Mouse (Mus musculus) forebrain, embryonic 11.5 days (tissue): Measurements from ENCODE around the gene Serpinb11. TPM values are rescaled to one million over a fixed set of nuclear protein-coding genes. Genes with fewer than 3 reads are reported as not detected.

ENCODE experiments used
- ATAC-seq: fragments of 200-750 bp; cut with Nextera tagmentation; replicated peaks from 2 replicates; pipeline ENCODE4 v1.8.0; 2017; ENCODE audit warnings: moderate TSS enrichment; ENCODE audit not compliant: low FRiP score
- DNase-seq: peaks from one replicate; pipeline ENCODE4 v3.0.0-alpha.2; 2017; ENCODE audit warnings: low spot score
- H3K27ac ChIP-seq: fragments of 300-500 bp; sonication (generic); 2 replicates; pipeline ENCODE4 v1.5.1; 2014; ENCODE audit warnings: low read depth, low read length
- H3K27me3 ChIP-seq: fragments of 300-500 bp; sonication (generic); 2 replicates; pipeline ENCODE4 v1.6.1; 2014; ENCODE audit warnings: mild to moderate bottlenecking, low read length, mixed read lengths; ENCODE audit not compliant: control insufficient read depth, insufficient read depth
- H3K36me3 ChIP-seq: fragments of 300-500 bp; sonication (generic); 2 replicates; pipeline ENCODE4 v1.6.1; 2014; ENCODE audit warnings: mild to moderate bottlenecking, low read length, moderate library complexity, mixed read lengths; ENCODE audit not compliant: control insufficient read depth, insufficient read depth
- H3K4me1 ChIP-seq: fragments of 300-500 bp; sonication (generic); replicated peaks from 2 replicates; pipeline ENCODE4 v1.6.1; 2014; ENCODE audit warnings: low read length, mixed read lengths; ENCODE audit not compliant: control insufficient read depth, insufficient read depth
- H3K4me2 ChIP-seq: fragments of 300-500 bp; sonication (generic); 2 replicates; pipeline ENCODE4 v1.6.1; 2014; ENCODE audit warnings: low read depth, mild to moderate bottlenecking, low read length, moderate library complexity, mixed read lengths; ENCODE audit not compliant: severe bottlenecking
- H3K4me3 ChIP-seq: fragments of 300-500 bp; sonication (generic); 2 replicates; pipeline ENCODE4 v1.5.1; 2014; ENCODE audit warnings: low read depth, low read length
- H3K9ac ChIP-seq: fragments of 300-500 bp; sonication (generic); 2 replicates; pipeline ENCODE4 v1.6.1; 2014; ENCODE audit warnings: low read length
- H3K9me3 ChIP-seq: fragments of 300-500 bp; sonication (generic); 2 replicates; pipeline ENCODE4 v1.6.1; 2016; ENCODE audit warnings: low read length, mixed read lengths; ENCODE audit not compliant: control insufficient read depth
- WGBS: fragments of 180-500 bp; shearing (Covaris S2); extraction: QIAGEN DNeasy Blood & Tissue Kit; methylation state at CpG from one replicate; pipeline ENCODE4 v1.1.7; 2014; 5-methylcytosine and 5-hydroxymethylcytosine counted together
- polyA plus RNA-seq: library from polyadenylated mRNA; unstranded; fragments of >200 nt; fragmentation: Nextera tagmentation; extraction: Ambion mirVana; gene quantifications from 2 replicates; pipeline ENCODE4 v1.2.1, GENCODE M21; 2014

Serpinb11 gene
- not detected in 2 replicates for polyA plus RNA-seq

DNA sequence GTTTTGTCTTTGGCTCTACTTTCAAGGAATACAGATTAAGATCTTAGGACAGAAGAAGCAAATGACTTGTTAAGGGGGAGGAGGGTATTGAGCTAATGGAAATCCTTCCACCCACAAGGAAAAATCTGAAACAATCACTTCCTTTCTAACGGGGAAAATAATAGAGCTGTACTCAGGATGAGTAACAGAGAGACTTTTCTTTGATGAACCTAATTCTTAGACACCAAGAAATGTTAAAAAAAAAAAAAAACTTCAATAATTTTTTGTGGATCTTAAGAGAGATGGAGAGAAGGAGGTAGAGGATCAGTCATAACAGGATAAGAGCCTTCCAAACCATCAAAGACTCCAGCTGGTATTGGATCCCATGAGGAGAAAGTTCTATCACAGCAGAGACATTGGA lies at the start of gene Serpinb11:
Gene Serpinb11, plus strand, starts transcription at position 301 of the 400 bp plus-strand sequence.
- no peaks in the 10 kb centered on the region for H3K27me3 ChIP-seq
- WGBS: 32% methylated on average over 1 of the region's 1 CpGs
- ATAC-seq (no peak), DNase-seq (no peak)
- H3K4me1 ChIP-seq: no peaks in the 10 kb centered on the region
- H3K9ac ChIP-seq: no peak within 1 kb of the TSS
- no peak within 1 kb of the TSS for H3K27ac ChIP-seq
- no peak within 1 kb of the TSS for H3K4me2 ChIP-seq
- no peak within 1 kb of the TSS for H3K4me3 ChIP-seq
- no peaks in the 10 kb centered on the region for H3K36me3 ChIP-seq
- H3K9me3 ChIP-seq: no peaks in the 10 kb centered on the region

DNA sequence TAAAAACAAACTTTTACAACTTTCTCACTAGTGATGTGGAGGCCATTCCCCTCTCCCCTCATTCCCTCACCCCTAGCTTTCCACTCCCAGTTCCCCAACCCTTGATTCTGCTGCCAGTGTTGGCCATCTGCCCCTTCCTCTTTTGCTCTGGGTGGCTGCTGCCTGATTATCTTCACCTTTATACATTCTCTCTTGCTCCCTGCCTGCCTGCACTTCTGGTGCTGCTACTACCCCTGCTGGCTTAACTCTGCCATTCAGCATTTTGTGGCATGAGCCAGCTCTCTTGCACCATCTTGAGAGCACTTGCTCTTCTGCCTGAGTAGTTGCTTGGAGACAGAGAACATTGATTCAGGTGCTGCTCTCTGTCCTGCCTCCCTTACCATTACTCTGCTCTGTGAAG lies 15.0 kb upstream of the Serpinb11 start:
- H3K4me1 ChIP-seq: no peaks in the 10 kb centered on the region
- no peaks in the 10 kb centered on the region for H3K27me3 ChIP-seq

DNA sequence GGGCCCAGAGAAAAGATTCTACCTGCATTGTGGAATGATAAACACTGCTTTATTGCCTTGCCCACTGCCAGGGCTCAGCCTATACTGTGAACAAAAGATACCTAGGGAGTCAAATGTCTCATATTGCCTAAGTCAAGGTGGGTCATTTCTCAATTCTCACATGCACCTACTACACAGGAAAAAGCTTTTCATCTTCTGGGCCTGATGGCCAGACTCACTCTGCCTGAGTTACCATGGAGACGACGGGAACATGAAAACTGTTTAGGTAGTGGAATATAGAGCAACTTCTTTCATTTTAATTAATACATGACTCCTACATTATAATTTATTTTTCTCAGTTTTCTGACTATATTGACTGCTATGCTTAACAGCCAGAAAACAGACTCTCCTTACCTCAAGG lies 14.2 kb upstream of the Serpinb11 start:
- 92% methylated on average over 2 of the region's 2 CpGs for WGBS
- ATAC-seq (no peak), DNase-seq (no peak)
- Histone ChIP-seq H3K27me3 (no peaks in the 10 kb centered on the region), H3K9ac (no peak overlapping the region), H3K4me3 (no peak overlapping the region), H3K9me3 (no peaks in the 10 kb centered on the region), H3K4me2 (no peak overlapping the region), H3K27ac (no peak overlapping the region), H3K4me1 (no peaks in the 10 kb centered on the region), H3K36me3 (no peaks in the 10 kb centered on the region)

More for the DNA sequence above, 15.0 kb upstream of the Serpinb11 start:
- Histone ChIP-seq H3K9me3 (no peaks in the 10 kb centered on the region), H3K27ac (no peak overlapping the region), H3K4me3 (no peak overlapping the region), H3K4me2 (no peak overlapping the region), H3K9ac (no peak overlapping the region), H3K36me3 (no peaks in the 10 kb centered on the region)
- ATAC-seq (no peak), DNase-seq (no peak)

DNA sequence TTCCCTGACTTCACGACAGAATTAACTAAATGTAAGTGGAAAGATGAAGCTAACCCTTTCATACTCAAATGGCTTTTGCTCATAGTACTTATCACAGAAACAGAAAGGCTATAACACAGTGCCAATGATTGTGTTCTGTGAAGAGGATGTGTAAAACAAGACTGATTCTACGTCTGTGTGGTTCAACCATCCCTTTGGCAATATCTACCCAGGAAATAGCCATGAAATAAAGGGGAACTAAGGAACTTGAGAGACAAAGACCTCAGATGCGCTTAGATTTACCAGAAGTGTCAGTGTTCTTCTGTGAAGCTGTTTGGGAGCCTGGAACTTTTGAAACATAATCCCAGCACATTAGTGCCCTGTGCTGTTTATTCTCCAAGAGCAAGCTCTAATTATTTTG lies 10.6 kb upstream of the Serpinb11 start:
- H3K4me3 ChIP-seq: no peak overlapping the region
- WGBS: 62% methylated on average over 3 of the region's 3 CpGs
- H3K36me3 ChIP-seq: no peaks in the 10 kb centered on the region
- H3K4me2 ChIP-seq: no peak overlapping the region
- DNase-seq (no peak), ATAC-seq (no peak)
- no peak overlapping the region for H3K9ac ChIP-seq
- no peak overlapping the region for H3K27ac ChIP-seq
- H3K9me3 ChIP-seq: no peaks in the 10 kb centered on the region
- no peaks in the 10 kb centered on the region for H3K4me1 ChIP-seq
- no peaks in the 10 kb centered on the region for H3K27me3 ChIP-seq

DNA sequence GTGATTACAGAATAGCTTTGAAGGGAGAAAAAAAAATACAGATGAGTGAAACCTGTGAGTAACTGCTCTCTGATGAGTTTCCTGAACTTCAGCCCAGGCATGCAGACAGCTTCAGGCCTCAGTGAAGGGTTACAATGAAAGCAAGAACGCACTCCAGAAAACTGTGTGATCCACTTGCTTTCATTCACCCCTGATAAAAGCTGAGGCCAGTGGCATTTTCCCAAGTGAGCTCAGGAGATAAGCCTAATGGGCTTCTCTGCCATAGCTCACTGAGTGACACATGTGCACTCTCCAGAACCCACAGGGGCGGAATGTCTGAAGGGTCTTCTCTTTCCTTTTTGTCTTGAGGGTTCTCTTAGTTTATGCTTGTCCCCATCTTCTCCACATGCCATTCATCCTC lies 9.9 kb upstream of the Serpinb11 start:
- Histone ChIP-seq H3K27ac (no peak overlapping the region), H3K9me3 (no peaks in the 10 kb centered on the region), H3K9ac (no peak overlapping the region), H3K4me1 (no peaks in the 10 kb centered on the region), H3K36me3 (no peaks in the 10 kb centered on the region), H3K27me3 (no peaks in the 10 kb centered on the region), H3K4me2 (no peak overlapping the region), H3K4me3 (no peak overlapping the region)
- 86% methylated on average over 2 of the region's 2 CpGs for WGBS
- DNase-seq (no peak), ATAC-seq (no peak)

DNA sequence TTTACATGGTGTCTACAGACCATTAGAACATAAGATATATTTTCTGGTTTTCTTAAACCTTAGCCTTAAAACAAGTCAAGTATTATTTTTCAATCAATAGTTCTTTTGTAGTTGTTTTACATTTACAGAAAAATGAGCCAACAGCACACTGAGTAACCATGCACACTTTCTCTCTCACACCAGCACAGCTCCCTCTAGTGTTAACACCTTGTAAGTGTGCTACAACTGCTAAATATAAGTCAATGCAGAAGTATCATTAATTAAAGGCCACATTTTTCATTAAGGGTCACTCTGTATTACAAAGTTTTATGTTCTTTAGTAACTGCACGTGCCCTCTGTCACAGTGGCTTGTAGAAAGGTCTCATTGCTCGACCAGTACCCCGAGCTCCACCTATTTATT lies 8.0 kb upstream of the Serpinb11 start:
- DNase-seq: no peak
- H3K27ac ChIP-seq: no peak overlapping the region
- no peaks in the 10 kb centered on the region for H3K27me3 ChIP-seq
- no peak overlapping the region for H3K9ac ChIP-seq
- no peaks in the 10 kb centered on the region for H3K36me3 ChIP-seq
- H3K9me3 ChIP-seq: no peaks in the 10 kb centered on the region
- no peak overlapping the region for H3K4me2 ChIP-seq
- no peak overlapping the region for H3K4me3 ChIP-seq
- ATAC-seq: 0 out of 2 replicates have a peak, but pooled peaks have one; percentile 33
- WGBS: 41% methylated on average over 3 of the region's 3 CpGs
- H3K4me1 ChIP-seq: no peaks in the 10 kb centered on the region

DNA sequence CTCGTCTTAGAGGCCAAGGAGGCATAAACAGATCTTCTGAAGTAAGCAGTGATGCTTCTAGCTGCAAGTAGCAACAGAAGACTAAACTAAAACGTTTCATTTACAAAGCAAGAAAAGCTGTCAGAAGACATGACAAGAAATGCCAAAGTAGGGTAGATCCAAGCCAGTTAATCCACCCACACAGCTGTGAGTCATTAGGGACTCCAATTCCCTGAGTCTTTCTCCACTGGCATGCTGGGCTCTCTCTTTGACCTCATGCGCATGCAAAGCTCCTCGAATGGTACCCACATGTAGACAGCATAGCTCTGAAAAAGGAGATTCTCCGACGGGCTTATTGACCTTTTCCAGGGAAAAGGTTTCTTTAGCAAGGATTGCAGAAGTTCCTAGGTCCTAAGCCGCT lies 5.0 kb downstream of the Serpinb11 start:
- H3K9ac ChIP-seq: no peak overlapping the region
- H3K4me1 ChIP-seq: no peaks in the 10 kb centered on the region
- no peak overlapping the region for H3K4me3 ChIP-seq
- DNase-seq (no peak), ATAC-seq (no peak)
- no peaks in the 10 kb centered on the region for H3K9me3 ChIP-seq
- H3K36me3 ChIP-seq: no peaks in the 10 kb centered on the region
- H3K27ac ChIP-seq: no peak overlapping the region
- WGBS: 62% methylated on average over 7 of the region's 7 CpGs
- H3K27me3 ChIP-seq: no peaks in the 10 kb centered on the region
- no peak overlapping the region for H3K4me2 ChIP-seq

DNA sequence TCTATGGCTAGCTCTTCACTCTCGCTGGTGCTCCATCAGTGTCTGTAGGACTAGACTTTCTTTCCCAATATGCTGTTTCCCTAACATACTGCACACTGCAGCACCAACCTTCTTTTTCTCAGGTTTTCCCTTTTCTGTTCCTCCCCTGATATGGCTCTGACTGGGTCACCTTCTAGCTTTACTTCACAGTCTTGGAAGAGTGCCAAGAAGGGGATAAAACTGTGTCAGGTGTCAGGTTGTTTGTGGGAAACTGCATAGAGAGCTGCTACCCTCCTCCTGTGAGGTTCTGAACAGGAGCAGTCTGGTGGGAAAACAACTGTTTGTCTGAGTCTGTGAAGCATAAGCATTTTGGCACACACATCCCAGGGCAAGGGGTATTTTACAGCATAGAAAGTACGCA lies 7.9 kb downstream of the Serpinb11 start:
- Histone ChIP-seq H3K4me2 (no peak overlapping the region), H3K4me3 (no peak overlapping the region), H3K9me3 (no peaks in the 10 kb centered on the region), H3K27me3 (no peaks in the 10 kb centered on the region), H3K9ac (no peak overlapping the region), H3K27ac (no peak overlapping the region), H3K4me1 (no peaks in the 10 kb centered on the region), H3K36me3 (no peaks in the 10 kb centered on the region)
- ATAC-seq: peak; percentile 23; the same call in 1 of the 2 replicates
- WGBS: 83% methylated on average over 2 of the region's 2 CpGs
- DNase-seq: no peak

DNA sequence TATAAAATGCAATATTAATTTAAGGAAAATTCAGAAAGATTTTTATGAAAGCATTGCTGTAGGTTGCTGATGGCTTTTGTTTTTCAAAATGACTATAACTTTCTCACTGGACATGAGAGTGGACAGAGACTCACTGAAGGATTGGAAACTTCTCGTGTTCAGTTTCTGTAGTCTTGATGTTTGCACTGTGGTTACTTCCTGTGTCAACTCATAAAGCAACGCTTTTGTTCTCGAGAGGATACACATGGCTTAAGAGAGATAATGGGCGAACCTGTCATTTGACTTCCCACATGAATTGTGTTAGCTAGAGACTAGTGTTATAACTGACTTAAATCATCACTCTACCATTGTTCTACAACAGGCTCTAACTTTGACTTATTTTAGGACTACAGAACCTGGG lies 16.0 kb downstream of the Serpinb11 start:
- no peak overlapping the region for H3K4me3 ChIP-seq
- H3K27ac ChIP-seq: no peak overlapping the region
- no peak for ATAC-seq
- 88% methylated on average over 4 of the region's 4 CpGs for WGBS
- no peaks in the 10 kb centered on the region for H3K9me3 ChIP-seq
- no peak for DNase-seq
- H3K9ac ChIP-seq: no peak overlapping the region
- no peaks in the 10 kb centered on the region for H3K36me3 ChIP-seq
- no peaks in the 10 kb centered on the region for H3K4me1 ChIP-seq
- H3K4me2 ChIP-seq: no peak overlapping the region
- H3K27me3 ChIP-seq: no peaks in the 10 kb centered on the region
